Mouse (Mus musculus) CD4-positive, CD25-positive, alpha-beta regulatory T cell, adult 4 months (primary cell): ENCODE results near the gene Apex2. TPM values are rescaled to one million over a fixed set of nuclear protein-coding genes. Genes with fewer than 3 reads are reported as not detected.
"Not testable (repeated sequence)": the region's sequence is repeated elsewhere in the genome, so short reads cannot be mapped to it uniquely, and the experiment has no call there.

Source experiments
- ATAC-seq: one replicate; pipeline ENCODE4 v1.8.0; 2017
- polyA plus RNA-seq, 2 experiments: library from polyadenylated mRNA; unstranded; fragments of 100-300 nt; shearing (Covaris generic); gene quantifications; one replicate each; pipeline ENCODE4 v1.2.1; 2017

Apex2 gene
- polyA plus RNA-seq, 2 experiments from 2014 or later, result 16.5 to 19.0 TPM

DNA sequence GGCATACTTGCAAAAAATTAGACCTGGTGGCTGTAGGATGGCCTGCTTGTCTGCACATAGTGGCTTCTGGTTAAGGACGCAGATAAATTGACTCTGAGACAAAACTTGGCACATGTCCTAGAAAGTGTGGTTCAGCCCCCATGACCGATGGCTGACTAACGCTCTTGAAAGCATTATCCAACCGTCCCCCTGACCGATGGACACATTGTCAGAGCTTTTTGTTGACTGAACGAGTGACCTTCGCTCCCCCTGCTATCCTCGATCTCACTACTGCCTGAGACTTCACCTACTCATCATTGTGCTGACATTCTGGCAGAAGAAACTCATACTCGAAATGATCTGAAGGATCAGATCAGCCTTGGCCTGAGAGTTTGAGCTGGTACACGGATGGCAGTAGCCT, 101.9 kb downstream of the Apex2 start:
- ATAC-seq, result not testable (repeated sequence)

DNA sequence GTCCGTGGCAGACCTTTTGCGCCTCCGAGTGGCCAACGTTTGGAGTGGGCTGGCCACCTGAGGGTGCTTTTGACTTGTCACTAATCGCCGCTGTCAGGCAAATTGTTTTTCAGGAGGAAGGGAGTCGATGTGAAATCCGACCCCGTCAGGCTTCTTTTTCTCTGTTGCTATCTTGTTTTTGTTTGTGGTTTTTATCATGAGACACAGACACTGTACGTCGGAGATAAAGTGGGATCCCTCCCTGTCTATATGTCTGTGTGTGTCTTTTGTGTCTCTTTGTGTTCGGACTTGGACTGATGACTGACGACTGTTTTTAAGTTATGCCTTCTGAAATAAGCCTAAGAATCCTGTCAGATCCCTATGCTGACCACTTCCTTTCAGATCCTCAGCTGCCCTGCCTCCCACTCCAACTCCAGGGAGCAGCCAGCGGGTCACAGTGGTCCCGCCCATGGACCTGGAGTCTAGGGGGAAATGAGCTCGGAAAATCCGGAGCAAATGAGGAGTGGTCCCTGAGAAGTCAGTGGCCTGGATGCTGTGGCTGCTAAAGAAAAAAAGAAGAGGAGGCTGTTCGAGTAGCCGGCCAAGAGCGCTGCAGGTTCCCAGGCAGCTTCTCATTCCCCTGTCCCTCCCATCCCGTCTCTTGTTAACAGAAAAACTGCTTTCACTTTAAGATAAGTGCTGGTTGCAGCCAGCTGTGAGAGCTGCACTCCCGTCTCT, 103.2 kb downstream of the Apex2 start:
- ATAC-seq, result not testable (repeated sequence)

DNA sequence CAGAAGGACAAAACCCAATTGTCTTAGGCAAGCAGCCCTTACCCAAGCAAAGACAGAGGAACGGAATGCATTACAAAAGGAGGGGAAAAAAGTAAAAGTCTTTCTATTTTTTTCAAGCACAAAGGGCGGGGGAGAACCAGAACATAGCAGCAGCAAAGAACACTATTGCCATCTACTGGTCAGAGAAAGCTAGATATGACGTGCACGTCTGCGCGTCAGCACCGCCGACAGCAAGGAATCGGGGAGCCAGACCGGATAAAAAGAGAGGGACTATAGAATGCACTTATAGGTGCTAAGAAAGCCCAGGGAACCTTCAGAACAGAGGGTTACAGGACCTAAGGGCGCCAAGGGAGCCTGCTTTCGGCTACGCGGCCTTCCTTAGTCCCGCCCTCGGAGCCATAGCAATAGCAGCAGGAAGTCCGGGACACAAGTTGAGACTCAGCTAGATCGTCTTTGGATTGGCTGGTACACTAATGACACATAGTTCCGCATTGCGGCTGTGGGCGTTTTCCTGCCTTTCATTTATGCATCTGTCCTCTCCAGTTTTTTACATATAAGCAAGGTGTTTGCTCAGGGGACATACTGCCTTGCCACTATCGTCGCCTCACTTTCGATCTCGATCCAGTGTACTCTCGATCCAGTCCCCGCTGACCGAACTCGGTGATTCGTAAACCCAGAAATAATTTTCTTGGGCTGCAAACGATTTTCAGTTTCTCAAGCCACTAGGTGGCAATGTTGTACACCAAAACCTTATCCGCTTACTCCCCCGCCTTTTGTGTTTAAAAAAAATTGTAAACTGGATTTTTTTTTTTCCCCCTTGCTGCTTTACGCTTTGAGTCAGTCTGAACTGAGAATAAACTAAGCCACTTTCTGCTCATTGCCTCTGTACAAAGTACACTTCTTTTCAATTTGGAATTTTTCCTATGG, 111.6 kb downstream of the Apex2 start:
- ATAC-seq, result peak; percentile 94

DNA sequence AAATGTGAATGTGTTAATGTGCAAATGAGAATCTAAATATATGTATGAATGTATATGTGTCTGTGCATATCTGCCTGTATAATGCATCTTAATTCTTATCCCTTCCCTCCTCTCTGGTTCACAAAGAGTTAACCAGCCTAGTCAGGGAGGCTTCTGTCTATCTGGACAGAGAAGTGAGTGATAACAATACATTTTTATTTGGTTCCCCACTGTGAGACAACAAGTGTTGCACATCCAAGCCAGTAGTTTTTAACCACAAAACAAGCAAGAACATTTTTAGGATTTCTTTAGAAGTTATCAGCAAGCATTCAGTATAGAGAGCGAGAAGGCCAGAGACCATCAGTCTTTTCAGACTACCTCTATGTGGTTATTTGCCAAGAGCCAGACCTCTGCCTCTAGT, 118.3 kb downstream of the Apex2 start:
- ATAC-seq, result no peak

Other genes starting within 250 kb of the Apex2 start
- gene Tmem29, start 130.7 kb downstream of the Apex2 start, polyA plus RNA-seq, result 10 to 100 TPM; 15.8 to 17.6 TPM
- 1 to 10 TPM; 1.2 to 1.9 TPM for gene Alas2, start 42.5 kb downstream of the Apex2 start, polyA plus RNA-seq
- gene Pfkfb1, start 1.6 kb downstream of the Apex2 start, polyA plus RNA-seq, result 10 to 100 TPM in 1 of 2 experiments, 1 to 10 TPM in 1; 5.6 to 10.3 TPM
- gene Tro, start 67.7 kb upstream of the Apex2 start, polyA plus RNA-seq, result under 1 TPM in 1 of 2 experiments, not detected in 1; 0.19 TPM
- gene Maged2, start 224.5 kb upstream of the Apex2 start, polyA plus RNA-seq, result 10 to 100 TPM; 23.0 to 40.4 TPM